Mouse (Mus musculus) neural tube, embryonic 14.5 days (tissue): ENCODE measurements around the gene Cd7. TPM values are rescaled to one million over a fixed set of nuclear protein-coding genes. Genes with fewer than 3 reads are reported as not detected.

ENCODE experiments used
- ATAC-seq: fragments of 200-750 bp; cut with Nextera tagmentation; 2 replicates; pipeline ENCODE4 v1.8.0; 2017; ENCODE audit warnings: low read depth, mild to moderate bottlenecking, moderate TSS enrichment, moderate library complexity
- H3K27ac ChIP-seq: fragments of 300-500 bp; sonication (generic); 2 replicates; pipeline ENCODE4 v1.5.1; 2014; ENCODE audit warnings: low read depth, mild to moderate bottlenecking, control low read depth, low read length, moderate library complexity, mixed read lengths
- H3K27me3 ChIP-seq: fragments of 300-500 bp; sonication (generic); 2 replicates; pipeline ENCODE4 v1.6.1; 2014; ENCODE audit warnings: low read length; ENCODE audit not compliant: control insufficient read depth, insufficient read depth
- H3K36me3 ChIP-seq: fragments of 300-500 bp; sonication (generic); 2 replicates; pipeline ENCODE4 v1.6.1; 2014; ENCODE audit warnings: low read length, mixed read lengths; ENCODE audit not compliant: control insufficient read depth, insufficient read depth
- H3K4me1 ChIP-seq: fragments of 300-500 bp; sonication (generic); 2 replicates; pipeline ENCODE4 v1.6.1; 2014; ENCODE audit warnings: low read length; ENCODE audit not compliant: control insufficient read depth, insufficient read depth
- H3K4me2 ChIP-seq: fragments of 300-500 bp; sonication (generic); 2 replicates; pipeline ENCODE4 v1.6.1; 2014; ENCODE audit warnings: mild to moderate bottlenecking, low read depth, low read length, control low read depth
- H3K4me3 ChIP-seq: fragments of 300-500 bp; sonication (generic); 2 replicates; pipeline ENCODE4 v1.5.1; 2014; ENCODE audit warnings: low read depth, low read length, control low read depth, mixed read lengths
- H3K9ac ChIP-seq: fragments of 300-500 bp; sonication (generic); replicated peaks from 2 replicates; pipeline ENCODE4 v1.6.1; 2014; ENCODE audit warnings: low read depth, mild to moderate bottlenecking, control low read depth, low read length, mixed read lengths
- H3K9me3 ChIP-seq: fragments of 300-500 bp; sonication (generic); 2 replicates; pipeline ENCODE4 v1.6.1; 2016; ENCODE audit warnings: low read length; ENCODE audit not compliant: control insufficient read depth
- WGBS: fragments of 180-500 bp; shearing (Covaris S2); extraction: QIAGEN DNeasy Blood & Tissue Kit; methylation state at CpG from one replicate; pipeline ENCODE4 v1.1.7; 2014; 5-methylcytosine and 5-hydroxymethylcytosine counted together
- polyA plus RNA-seq: library from polyadenylated mRNA; unstranded; fragments of >200 nt; fragmentation: Nextera tagmentation; extraction: Ambion mirVana; gene quantifications from 2 replicates; pipeline ENCODE4 v1.2.1, GENCODE M21; 2014

Cd7 gene
- polyA plus RNA-seq, 1 experiment from 2014 or later = not detected

DNA sequence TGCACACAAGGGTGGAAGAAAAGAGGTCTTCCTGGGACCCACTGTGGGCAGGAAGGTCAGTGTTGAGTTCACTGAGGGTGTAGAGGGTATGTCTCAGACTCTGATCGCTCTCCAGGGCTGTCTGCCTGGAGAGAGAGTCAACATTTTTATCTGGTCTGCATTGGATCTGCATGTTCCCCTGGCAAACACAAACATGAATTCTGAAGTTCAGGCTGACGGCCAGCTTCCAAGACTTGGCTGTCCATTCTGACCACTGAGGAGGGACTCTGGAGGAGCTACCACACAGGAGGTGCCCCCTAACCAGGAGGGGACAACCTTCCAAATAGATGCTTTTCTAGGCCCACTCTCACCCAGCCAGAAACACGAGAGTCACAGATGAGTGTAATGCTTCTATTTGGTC lies 47.4 kb downstream of the Cd7 start:
- H3K9ac ChIP-seq = peak overlapping the region; percentile 100
- WGBS = 83% methylated on average over 3 of the region's 3 CpGs
- no peaks in the 10 kb centered on the region for H3K27me3 ChIP-seq
- peak overlapping the region; percentile 99 for H3K27ac ChIP-seq
- peaks cover 31% of the 10 kb centered on the region for H3K4me1 ChIP-seq
- H3K4me3 ChIP-seq = peak overlapping the region; percentile 100
- H3K9me3 ChIP-seq = no peaks in the 10 kb centered on the region
- H3K36me3 ChIP-seq = no peaks in the 10 kb centered on the region
- peak overlapping the region; percentile 92 for H3K4me2 ChIP-seq
- ATAC-seq = peak; percentile 12; the same call in 1 of the 2 replicates

DNA sequence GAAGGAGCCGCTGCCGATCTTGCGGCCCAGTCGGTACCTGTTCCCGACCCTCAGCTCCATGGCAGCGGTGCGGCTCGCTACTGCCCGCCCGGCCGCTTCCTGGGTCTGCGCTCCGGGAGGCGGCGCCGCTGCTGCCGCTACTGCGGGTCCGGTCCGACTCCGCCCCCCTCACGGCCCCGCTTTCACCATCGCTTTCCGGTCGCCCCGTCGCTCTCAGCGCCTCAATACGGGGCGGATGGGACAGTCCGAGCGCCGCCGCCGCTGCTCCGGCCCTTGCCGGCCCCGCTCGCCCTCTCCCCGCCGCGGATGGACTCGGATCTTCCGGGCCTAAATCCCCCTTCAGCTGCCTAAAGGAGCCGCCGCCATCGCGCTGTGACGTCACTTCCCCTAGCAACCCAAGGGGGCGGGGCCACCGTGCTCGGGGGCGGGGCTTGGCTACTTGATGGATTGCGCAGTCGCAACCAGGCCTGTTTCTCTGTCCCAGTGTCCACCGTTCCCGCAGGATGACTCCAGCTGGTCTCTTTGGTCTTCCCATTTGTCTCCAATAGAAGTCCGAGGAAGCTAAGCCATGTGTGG lies 48.2 kb downstream of the Cd7 start, which contains the start of gene Csnk1d:
Gene Csnk1d, minus strand, starts transcription at position 380 of the 576 bp plus-strand sequence.
- peak within 1 kb of the TSS; percentile 92 for H3K4me2 ChIP-seq
- peaks cover 31% of the 10 kb centered on the region for H3K4me1 ChIP-seq
- ATAC-seq = peak; percentile 92
- 1% methylated on average over 57 of the region's 59 CpGs for WGBS
- H3K27me3 ChIP-seq = no peaks in the 10 kb centered on the region
- H3K27ac ChIP-seq = peak within 1 kb of the TSS; percentile 99
- H3K9me3 ChIP-seq = no peaks in the 10 kb centered on the region
- H3K4me3 ChIP-seq = peak within 1 kb of the TSS; percentile 100
- H3K36me3 ChIP-seq = peaks cover 2% of the 10 kb centered on the region; the same call in 1 of the 2 replicates
- H3K9ac ChIP-seq = peak within 1 kb of the TSS; percentile 100

DNA sequence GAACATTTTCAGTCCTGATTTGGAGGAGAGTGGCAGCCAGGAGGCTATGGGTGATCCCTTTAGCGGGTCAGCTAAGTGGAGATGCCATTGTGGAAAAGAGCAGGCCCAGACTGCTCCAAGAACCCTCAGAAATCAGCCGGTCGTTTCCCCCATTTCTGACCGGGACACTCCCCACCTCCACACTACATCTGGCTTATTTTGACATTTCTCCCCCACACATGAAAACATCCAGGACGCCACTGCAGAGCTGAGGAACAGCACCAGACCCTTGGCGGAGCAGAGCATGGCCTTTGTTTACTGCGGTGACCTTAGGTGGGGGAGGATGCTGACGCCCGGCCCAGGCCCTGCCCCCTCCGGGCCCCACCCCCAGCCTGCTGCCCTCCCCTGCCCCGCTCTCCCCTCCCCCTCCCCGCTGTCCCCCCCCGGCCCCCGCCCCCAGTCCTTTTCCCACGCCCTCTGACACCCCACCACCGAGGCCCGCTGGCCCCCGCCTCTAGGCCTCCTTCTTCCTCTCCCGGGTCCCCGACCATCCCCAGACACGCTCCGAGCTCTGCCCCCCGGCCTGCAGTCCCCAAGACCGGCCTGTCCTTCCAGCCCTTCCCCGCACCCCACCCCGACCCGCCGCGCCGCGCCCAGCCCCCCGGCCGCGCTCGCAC lies 49.0 kb downstream of the Cd7 start:
- no peaks in the 10 kb centered on the region for H3K9me3 ChIP-seq
- peak overlapping the region; percentile 100 for H3K4me3 ChIP-seq
- H3K27me3 ChIP-seq = no peaks in the 10 kb centered on the region
- H3K36me3 ChIP-seq = peaks cover 7% of the 10 kb centered on the region; the same call in 1 of the 2 replicates
- peak overlapping the region; percentile 100 for H3K9ac ChIP-seq
- H3K27ac ChIP-seq = peak overlapping the region; percentile 99
- peak overlapping the region; percentile 92 for H3K4me2 ChIP-seq
- H3K4me1 ChIP-seq = peaks cover 31% of the 10 kb centered on the region
- peak; percentile 42 for ATAC-seq
- 0% methylated on average over 24 of the region's 35 CpGs for WGBS

DNA sequence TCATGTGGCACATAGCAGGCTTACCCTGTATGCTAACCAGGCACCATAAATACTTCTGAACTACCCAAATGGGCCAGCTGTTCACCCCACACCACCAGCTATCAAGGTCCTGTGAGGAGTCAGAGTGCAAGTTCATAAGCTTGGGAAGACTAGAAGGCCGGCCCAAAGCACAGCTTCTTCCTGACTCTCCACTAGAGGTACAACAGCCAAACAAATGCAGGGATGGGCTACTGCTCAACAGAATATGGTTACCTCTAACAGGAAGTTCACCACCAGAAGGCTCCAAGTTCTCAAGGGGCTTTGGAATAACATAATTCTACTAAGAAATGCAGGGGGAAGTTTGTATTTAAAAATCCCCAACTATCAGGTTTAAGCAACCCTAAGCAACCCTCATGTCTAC lies 49.7 kb downstream of the Cd7 start:
- WGBS = 30% methylated on average over 1 of the region's 1 CpGs
- H3K27me3 ChIP-seq = no peaks in the 10 kb centered on the region
- peak overlapping the region; percentile 100; the same call in 1 of the 2 replicates for H3K9ac ChIP-seq
- no peak for ATAC-seq
- peak overlapping the region; percentile 100 for H3K4me3 ChIP-seq
- H3K4me1 ChIP-seq = peaks cover 31% of the 10 kb centered on the region
- no peak overlapping the region for H3K27ac ChIP-seq
- peak overlapping the region; percentile 92 for H3K4me2 ChIP-seq
- H3K36me3 ChIP-seq = peaks cover 7% of the 10 kb centered on the region; the same call in 1 of the 2 replicates
- no peaks in the 10 kb centered on the region for H3K9me3 ChIP-seq

DNA sequence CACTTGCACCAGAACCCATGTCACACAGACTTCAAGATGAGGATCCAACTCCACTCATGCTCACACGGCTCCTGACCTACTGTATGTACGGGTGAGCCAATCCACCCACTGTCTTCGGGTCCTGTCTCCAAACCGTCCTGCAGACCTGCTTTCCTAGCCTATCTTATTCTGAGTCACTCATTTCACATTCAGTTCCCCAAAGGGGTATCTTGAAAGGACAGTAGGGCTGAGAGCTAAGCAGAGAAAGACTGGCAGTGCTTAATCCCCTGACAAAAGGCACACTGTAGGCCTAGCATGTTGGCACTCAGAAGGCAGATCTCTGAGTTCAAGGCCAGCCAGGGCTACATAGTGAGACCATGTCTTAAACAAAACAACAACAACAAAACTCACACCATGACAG lies 50.8 kb downstream of the Cd7 start:
- Histone ChIP-seq H3K9ac (no peak overlapping the region), H3K4me1 (peaks cover 31% of the 10 kb centered on the region)

DNA sequence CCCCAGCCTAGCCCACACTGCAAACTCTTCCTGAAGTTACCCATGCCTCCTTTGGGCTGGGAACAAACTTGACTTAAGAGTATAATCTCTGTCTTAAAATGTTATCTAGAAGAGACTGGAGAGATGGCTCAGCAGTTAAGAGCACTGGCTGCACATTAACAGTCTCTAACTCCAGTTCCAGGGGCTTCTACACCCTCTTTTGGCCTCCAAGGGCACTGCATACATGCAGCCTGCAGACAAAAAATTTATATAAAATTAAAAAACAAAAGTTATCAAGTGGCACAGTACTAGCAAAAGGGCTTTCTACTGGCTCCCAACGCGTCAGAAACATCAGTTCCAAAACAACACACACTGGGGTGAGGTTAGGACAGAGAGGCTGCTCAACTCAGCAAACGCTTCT lies 51.6 kb downstream of the Cd7 start:
- no peak for ATAC-seq
- Histone ChIP-seq H3K27ac (no peak overlapping the region), H3K4me3 (no peak overlapping the region), H3K27me3 (no peaks in the 10 kb centered on the region), H3K9ac (0 out of 2 replicates have a peak overlapping the region, but pooled peaks have one; percentile 11), H3K9me3 (no peaks in the 10 kb centered on the region), H3K4me2 (no peak overlapping the region), H3K4me1 (peaks cover 26% of the 10 kb centered on the region), H3K36me3 (peaks cover 8% of the 10 kb centered on the region; the same call in 1 of the 2 replicates)
- WGBS = 85% methylated on average over 3 of the region's 3 CpGs

More for the DNA sequence above, 50.8 kb downstream of the Cd7 start:
- H3K27ac ChIP-seq = no peak overlapping the region
- H3K9me3 ChIP-seq = no peaks in the 10 kb centered on the region
- ATAC-seq = no peak
- WGBS = 86% methylated on average over 4 of the region's 4 CpGs
- peak overlapping the region; percentile 92 for H3K4me2 ChIP-seq
- no peak overlapping the region for H3K4me3 ChIP-seq
- H3K27me3 ChIP-seq = no peaks in the 10 kb centered on the region
- peaks cover 7% of the 10 kb centered on the region; the same call in 1 of the 2 replicates for H3K36me3 ChIP-seq

Other genes with a start within 250 kb of the Cd7 start
- 44.8 and 47.8 TPM in 2 replicates for gene Dus1l, start 243.0 kb downstream of the Cd7 start, polyA plus RNA-seq
- gene Fasn, start 214.9 kb downstream of the Cd7 start, polyA plus RNA-seq = 107 and 117 TPM in 2 replicates
- gene Ccdc57, start 106.5 kb downstream of the Cd7 start, polyA plus RNA-seq = 6.1 and 6.7 TPM in 2 replicates
- 2.9 and 4.6 TPM in 2 replicates for gene Slc16a3, start 90.9 kb downstream of the Cd7 start, polyA plus RNA-seq
- 57.8 and 81.1 TPM in 2 replicates for gene Csnk1d, start 48.1 kb downstream of the Cd7 start, polyA plus RNA-seq
- gene Sectm1b, start 24.2 kb upstream of the Cd7 start, polyA plus RNA-seq = not detected in 2 replicates
- gene Sectm1a, start 41.8 kb upstream of the Cd7 start, polyA plus RNA-seq = not detected in 2 replicates
- gene Tex19.2, start 79.3 kb upstream of the Cd7 start, polyA plus RNA-seq = not detected in 2 replicates
- gene Tex19.1, start 106.7 kb upstream of the Cd7 start, polyA plus RNA-seq = not detected in 2 replicates
- 0.15 and 0.23 TPM in 2 replicates for gene Uts2r, start 120.9 kb upstream of the Cd7 start, polyA plus RNA-seq
- gene Hexdc, start 165.0 kb upstream of the Cd7 start, polyA plus RNA-seq = 28.2 and 37.0 TPM in 2 replicates
- gene Ogfod3, start 165.3 kb upstream of the Cd7 start, polyA plus RNA-seq = 27.2 and 32.0 TPM in 2 replicates
- 36.3 and 39.5 TPM in 2 replicates for gene Cybc1, start 189.9 kb upstream of the Cd7 start, polyA plus RNA-seq
- gene Narf, start 197.8 kb upstream of the Cd7 start, polyA plus RNA-seq = 93.2 and 96.5 TPM in 2 replicates
- 15.1 and 16.5 TPM in 2 replicates for gene Foxk2, start 220.6 kb upstream of the Cd7 start, polyA plus RNA-seq